Mouse (Mus musculus) 3134 (cell line): ENCODE measurements around the gene C330007P06Rik.

Source experiments
- DNase-seq: peaks from one replicate; pipeline ENCODE4 v3.0.0-alpha.2; 2011; ENCODE audit warnings: low spot score; ENCODE audit not compliant: insufficient read length; ENCODE audit errors: extremely low read depth

The C330007P06Rik gene

DNA sequence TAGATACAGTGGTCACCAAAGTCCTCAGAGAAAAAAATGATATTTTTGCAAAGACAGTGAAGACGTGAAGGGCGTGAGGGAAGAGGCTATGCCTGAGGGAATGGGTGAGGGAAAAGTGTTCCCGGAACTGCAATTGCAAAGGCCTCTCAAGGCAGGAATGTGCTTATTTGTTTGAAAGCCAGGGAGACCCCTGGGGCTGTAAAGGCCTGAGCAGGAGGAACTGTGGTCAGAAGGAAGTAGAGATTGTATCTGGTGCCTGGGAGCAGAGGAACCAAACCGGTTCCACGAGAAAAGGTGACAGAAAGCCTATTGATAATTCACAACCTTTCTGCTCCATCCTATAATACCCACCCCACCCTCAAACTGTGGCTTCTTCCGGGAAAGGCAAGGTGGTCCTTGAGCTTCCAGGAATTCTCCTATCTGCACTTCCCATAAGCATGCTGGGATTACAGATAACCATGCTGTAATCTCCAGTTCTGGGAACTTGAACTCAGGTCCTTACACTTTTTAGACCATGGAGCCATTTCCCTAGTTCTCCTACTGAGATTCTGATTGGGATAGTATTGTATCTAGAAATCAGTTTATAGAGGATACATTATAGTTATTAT, 36.7 kb downstream of the C330007P06Rik start:
- no peak for DNase-seq

DNA sequence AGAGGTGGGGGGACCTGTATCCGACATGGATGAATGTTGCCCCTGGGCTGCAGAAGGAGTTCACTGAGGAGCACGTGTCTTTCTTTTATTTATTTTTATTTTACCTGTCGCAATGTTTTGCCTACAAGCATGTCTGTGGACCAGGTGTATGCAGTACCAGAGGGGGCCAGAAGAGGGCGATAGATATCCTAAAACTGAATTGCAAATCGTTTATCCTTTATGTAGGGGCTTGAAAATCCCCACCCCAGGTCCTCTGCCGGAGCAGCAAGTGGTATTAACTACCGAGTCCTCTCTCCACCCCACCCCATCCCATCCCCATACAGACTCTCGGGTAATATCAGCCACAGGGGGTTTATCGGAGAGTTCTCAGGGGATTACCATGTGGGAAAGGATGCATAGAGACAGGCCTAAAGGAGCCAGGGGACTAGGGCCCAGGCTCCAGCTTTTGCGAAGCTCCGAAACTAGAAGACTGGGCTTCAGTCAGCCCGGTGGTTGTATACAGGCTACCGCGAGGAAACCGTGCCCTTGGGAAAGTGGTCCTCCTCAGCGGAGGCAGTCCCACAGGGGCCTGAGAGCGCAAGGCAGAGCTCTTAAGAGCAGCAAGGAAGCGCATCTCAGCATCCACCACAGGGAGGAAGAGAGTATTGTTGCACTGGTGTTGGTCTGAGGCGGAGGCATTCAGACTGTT, 40.4 kb downstream of the C330007P06Rik start:
- peak; percentile 21 for DNase-seq

DNA sequence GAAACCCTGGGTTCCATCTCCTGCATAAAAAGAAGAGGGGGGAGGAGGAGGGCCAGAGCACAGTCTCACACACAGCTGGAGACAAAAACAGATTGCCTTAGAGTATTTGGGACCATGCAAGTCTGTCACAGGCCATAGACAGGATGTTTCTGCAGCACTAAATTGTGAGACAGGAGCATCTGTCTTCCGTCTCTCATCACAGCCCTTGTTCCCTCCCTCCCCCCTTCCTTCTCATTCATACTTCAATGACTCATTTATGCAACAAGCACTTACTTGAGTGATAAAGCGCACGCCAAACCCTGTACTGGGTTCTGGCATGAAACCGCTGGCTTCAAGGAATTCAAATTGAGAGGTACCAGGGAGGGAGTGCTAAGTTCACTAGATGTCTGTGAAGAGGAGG, 42.3 kb downstream of the C330007P06Rik start:
- peak; percentile 19 for DNase-seq

DNA sequence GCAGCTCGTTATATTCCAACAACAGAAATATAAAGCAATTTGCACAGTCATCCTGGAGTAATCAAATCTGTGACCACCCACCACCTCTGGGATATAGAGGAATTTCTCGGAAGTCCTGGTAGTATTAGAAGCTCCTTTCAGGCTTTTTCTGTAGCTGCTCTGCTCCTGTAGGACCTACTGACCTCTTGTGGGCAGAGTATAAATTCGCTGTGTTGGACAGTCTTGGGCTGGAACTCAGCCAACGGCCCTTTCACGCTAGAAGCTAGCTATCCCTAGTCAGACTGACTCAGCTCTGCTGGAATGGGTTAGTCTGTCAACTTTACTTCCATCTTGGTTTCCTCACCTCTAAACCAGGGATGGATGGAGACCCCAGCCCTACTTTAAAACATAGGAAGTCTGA, 43.6 kb downstream of the C330007P06Rik start:
- peak; percentile 33 for DNase-seq

DNA sequence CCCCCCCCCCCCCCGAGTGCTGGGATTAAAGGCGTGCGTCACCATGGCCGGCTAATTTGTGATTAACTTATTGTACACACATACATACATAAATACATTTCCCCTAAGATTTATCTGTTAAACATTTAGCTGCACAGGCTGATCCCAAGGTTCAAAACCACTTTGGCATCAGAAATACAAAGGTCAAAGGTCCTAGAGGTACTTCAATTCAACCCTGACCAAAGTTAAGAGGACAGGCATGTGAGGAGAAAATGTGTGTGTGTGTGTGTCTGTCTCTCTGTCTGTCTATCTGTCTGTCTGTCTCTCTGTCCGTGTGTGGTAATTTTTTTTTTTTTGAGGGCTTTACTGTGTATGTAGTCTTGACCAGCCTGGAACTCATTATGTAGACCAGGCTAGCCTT, 47.0 kb downstream of the C330007P06Rik start:
- no peak for DNase-seq

DNA sequence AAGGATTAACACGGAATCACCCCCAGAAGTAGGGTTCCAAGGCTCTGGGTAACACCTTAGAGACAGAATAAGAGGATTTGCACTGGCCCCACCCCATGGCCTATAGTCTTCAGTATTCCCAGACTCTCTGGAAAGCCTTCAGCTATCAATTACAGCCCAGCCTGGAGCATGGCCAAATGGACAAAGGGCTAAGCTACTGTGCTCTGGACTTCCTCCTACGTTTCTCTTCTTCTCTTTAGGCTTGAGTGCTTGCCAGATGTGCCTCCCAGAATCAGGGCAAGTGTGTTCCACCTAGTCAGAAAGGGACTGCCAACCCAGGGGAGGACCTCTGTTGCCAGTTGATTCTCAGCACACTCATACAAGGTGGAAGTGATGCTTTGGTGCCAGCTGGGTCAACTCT, 48.9 kb downstream of the C330007P06Rik start:
- no peak for DNase-seq

DNA sequence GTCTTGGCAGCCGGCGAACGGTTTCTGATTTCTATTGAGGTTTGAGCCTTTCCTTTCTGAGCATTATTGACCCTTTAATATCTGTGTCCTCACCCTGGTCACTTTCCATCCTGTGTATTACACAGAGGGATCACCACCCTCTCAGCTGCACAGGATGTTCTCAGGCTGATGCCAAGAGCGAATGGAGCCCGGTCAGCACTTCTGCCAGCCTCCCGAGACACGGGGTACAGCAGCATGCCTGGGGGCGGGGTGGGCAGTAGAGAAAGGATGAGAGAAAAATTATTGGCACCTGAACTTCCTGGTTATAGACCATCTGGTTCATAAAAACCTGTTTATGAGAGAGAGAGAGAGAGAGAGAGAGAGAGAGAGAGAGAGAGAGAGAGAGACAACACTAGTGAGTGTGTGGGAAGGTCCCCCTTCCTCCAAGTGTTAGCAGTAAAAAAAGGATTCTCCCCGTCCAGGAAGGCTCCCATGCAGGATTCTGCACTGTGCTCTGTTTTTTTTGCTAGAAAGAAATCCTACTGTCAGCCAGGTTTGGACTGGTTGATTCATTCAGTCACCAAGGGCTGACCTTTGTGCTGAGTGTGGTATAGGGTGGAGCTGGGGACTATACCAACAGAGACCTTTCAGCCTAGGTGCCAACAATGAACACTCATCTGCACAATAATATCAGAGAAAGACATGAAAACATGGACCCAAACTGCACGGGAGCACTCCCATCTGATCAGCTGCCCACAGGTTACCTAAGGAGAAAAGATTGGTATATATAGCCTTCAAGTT, 49.8 kb downstream of the C330007P06Rik start:
- no peak for DNase-seq

DNA sequence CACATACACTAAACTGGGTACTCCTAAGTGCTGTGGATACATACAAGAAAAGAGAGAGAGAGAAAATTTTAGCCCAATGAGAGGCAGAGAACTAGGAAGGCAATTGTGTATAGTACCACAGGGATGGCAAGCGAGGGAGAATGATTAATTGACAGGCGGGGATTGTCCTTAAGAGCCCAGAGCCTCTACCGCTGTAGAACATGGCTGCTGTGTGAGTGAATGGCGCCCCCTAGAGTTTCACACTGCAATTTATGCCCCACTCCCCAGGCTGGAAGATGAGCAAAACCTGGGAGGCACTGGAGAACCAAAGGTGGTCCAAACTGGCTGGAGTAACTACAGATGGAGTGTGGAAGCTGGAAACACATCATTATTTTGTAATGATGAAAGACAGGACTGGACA, 53.7 kb downstream of the C330007P06Rik start:
- no peak for DNase-seq

DNA sequence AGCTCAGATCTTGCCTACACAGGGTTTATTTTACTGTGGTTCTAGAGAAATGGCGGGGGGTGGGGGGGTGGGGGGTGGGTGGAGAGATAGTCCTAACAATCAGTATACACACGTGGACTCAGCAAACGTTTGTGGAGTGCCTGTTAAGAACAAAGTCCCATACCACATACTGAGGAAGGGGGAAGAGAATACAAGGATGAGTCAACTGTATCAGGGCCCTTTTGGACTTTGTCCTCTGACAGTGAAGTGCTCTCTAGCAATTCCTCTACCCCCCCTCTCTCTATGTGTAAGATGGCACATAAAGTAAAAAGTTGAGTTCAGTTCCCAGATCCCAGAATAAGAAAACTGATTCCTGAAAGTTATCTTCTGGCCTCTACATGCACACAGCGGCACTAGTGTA, 54.3 kb downstream of the C330007P06Rik start:
- DNase-seq = no peak

DNA sequence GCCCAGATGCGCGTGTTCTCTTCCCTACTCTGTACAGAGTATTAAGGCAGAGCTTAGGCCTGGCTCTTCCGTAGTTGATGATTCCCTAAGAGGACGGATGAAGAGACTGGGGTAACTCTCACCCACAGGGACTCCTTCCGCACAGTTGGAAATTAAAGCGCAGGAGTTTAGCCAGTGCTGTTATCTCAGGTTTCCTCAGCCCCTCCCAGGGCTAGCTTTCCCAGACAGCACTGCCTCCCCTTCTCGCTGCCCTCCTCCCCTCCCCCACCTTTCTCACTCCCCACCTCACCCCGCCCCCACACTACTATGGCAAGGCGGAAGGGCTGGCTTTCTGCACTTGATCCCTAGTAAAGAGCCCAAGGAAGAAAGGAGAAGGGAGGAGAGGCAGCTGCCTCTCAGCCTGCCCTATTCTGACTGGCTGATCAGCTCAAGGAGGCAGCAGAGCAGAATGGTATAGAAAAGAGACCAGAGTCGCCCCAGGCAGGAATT, 56.9 kb downstream of the C330007P06Rik start:
- no peak for DNase-seq

DNA sequence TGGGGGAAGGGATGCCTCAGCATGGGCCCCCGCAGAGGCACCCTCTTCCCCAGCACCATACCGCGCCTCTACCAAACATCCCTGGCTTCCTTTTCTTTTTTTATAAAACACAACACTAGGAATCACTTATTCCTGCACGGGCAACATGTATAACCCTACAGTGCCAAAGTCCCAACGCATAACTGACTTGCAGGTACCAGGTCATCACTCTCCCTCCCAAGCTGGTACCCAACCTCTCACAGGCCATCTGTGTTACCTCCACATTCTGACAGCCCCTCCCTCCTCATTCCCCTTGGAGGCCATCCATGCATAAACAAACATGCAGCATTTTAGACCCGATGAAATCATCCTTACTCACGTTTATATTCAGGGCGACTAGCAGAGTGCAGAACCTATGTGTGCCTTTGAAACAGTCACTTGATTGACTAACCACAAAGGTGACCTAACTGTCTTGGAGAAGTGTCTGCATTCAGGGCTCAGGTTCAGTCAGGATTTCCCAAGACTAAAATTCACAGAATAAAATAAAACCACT, 57.5 kb downstream of the C330007P06Rik start:
- DNase-seq = no peak

DNA sequence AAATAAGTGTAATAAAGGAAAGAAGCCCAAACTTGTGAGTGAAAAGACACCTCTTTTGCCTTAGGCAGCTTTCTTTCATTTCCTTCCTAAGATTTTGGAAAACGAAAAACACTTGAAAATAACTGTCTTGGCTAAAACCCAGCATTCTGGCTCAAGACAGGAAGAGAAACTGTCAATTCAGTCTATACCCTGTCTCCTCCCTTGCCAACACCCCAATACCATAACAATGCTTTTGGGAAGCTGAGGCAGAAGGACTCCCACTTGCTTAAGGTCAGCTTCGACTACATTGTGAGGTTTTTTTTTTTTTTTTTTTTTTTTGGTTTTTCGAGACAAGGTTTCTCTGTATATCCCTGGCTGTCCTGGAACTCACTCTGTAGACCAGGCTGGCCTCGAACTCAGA, 58.5 kb downstream of the C330007P06Rik start:
- DNase-seq = no peak

DNA sequence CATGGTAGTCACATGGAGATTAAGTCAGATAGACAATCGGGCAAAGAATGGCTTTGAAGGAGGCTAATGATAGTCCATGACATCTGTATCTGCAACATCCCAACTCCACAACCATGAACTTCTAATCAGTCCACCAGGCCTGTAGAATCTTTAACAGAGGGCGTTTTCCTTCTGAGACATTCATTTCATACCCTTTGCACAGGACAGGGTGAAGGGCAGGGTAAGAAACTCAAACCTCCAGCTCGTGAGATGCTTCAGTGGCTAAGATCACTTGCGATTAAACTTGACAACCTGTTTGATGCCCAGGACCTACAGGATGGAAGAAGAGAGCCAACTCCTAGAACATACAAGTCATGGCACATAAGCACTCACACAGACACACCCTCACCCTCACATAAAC, 58.9 kb downstream of the C330007P06Rik start:
- no peak for DNase-seq

DNA sequence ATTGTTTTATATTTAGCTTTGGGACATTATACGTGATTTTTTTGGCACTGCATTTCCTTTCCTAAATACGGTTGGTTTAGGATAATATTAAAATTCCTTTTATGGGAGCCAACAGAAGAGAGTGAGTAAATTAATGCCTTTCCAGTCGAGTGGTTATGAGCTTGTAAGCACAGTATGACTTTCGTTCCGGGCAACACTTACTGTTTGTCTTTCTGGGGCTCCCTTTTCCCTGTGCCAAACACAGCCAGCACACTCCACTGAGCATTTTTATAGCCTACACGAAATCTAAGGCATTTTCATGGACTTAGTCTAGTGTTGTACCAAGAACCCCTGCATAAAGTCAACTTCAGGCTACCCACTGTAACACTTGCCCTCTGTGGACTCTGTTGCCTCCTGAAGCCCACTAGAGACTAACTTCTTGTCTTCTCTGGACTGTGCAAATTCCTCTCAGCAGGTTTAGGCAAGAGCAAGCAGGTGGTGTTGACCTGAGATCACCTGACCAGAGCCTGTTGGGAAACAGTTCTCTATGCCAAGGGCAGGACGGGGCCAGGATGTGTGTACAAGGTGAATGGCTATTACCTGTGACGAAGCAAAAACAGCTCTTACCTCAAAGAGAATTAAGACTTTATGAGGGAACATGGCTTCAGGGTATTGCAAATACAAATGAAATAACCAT, 59.6 kb downstream of the C330007P06Rik start:
- DNase-seq = no peak

DNA sequence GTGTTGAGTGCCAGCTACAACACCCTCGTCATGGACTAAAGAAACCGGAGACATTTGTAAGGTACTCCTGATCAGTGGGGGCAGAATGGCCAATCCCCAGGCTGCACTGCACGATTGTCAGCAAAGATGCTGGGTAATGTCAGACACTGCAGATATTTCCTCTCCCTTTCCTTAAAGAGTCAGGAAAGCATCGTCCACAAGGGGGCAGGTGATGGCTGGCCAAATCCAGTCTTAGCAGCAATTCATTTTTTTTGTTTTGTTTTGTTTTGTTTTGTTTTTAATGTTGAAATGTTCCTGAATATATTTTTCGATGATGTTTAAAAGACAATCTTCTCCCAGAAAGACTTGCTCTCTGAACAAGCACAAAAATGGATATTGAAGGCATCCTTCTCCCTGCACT, 62.5 kb downstream of the C330007P06Rik start:
- DNase-seq = no peak

DNA sequence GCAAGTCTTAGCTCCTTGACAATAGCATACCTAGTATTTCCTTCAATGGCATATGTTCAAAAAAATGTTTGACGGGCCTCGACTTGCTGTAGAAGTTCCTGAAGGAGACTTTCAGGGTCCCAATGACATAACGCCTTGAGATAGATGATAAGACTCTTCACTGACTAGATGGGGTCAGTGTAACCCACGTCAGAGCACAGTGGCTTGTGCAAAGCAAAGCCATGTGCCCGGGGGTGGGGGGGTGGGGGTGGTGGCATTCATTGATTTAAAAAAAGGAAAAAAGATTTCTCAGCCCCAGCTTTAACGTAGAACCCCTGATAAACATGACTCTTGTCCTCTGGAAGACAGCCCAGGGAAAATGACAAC, 65.6 kb downstream of the C330007P06Rik start:
- no peak for DNase-seq

DNA sequence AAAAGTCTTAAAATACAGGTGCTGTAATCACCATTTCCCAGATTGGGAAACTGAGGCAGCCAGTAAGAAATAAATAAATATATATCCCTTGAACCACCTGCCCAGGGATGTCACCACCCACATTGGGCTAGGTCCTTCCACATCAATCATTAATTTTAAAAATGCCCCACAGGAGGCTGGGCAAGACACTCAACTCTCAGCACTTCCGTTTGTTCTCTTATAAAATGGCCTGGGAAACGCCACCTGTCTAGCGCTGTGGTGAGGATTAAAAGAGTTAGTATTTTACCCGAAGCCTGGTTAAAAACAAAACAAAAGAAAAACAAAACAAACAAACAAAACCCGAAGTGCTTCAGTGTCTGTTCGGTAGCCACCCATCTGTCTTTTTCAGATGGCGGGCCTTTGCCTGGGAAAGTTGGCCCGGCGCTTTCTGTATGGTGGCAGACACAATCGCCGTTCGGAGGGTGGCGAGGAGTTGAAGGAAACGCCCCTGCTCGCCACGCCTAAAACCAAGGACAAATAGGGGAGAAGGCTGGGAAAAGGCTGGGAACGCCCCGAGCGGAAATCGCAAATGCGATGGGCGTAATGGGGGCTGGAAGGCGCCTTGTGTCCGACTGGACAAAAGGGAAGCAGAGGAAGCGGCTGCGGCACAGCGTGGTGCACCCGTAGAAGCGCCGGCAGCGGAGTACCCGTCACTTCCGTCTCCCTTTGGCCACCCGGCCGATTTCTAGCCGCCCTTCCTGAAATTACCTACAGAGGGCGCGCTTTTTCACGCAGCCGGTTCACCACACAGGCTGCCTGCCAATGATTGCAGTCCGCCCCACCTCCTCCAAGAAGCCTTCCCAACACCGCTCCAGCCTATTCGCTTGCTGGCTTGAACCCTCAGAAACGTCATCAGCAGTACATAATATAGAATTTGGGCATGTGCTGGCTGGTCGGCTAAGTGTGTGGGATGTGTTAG, 66.3 kb downstream of the C330007P06Rik start:
- peak; percentile 93 for DNase-seq

DNA sequence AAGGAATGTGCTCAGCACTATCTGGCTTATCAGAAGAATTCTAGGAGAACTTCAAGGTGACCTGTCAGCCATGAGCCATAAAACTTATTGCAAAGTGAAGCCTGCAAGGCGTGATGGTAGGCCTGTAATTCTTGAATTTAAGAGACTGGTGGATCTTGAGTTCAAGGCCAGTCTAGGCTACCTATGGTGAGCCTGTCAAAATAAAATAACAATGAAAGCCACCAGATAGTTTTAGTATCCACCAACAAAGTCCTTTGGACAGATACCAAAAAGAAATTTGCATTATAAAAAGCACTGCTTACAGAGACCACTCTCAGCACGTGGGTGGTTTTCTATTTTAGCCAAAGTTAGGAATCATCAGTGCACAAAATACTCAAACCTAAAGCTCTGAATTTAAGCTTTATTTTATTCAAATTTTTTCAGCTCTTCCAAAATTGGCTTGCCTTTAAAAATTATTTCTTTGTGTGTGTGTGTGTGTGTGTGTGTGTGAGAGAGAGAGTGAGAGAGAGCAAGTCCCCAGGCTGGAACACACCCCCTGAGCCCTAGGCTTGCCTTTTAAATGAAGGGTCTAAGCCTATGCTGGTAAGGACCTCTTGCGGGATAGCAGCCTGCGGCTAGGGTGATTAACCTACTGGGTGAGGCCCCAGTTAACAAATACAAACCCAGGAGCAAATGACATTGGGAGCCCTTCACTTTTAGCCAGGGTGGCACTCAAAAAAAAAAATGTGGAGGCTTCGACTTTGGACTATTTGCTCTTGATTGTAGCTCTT, 68.3 kb downstream of the C330007P06Rik start:
- no peak for DNase-seq

DNA sequence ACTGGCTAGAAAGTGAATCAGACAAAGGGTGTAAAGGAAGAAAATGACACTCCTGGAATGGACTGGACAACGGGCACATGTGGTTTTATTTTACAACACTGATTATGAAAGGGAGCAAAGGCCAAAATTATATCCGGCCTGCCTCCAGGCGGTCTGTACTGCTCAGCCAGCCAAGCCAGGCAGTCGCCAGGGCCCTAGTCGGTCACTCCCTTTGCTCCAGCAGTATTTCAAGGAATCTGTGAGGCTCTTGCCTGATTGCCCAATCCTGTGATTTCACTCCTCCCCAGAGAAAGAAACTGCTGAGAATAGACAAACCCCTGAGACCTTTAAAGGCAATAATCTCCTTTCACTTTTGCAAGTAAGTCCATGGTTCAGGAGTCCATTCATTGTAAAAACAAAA, 69.7 kb downstream of the C330007P06Rik start:
- DNase-seq = peak; percentile 62
